Mouse (Mus musculus) CH12.LX (cell line): Measurements from ENCODE around the gene Bcl2l11. TPM values are rescaled to one million over a fixed set of nuclear protein-coding genes. Genes with fewer than 3 reads are reported as not detected.

Experiments
- DNase-seq: peaks from one replicate; pipeline ENCODE4 v3.0.0-alpha.2; 2013; ENCODE audit errors: extremely low read depth
- H3K27ac ChIP-seq: 2 replicates; pipeline ENCODE4 v1.5.1; 2012; ENCODE audit warnings: low read depth, mild to moderate bottlenecking, control low read depth, moderate library complexity; ENCODE audit not compliant: insufficient read depth
- H3K27me3 ChIP-seq: replicated peaks from 2 replicates; pipeline ENCODE3; 2012; ENCODE audit warnings: inconsistent platforms
- H3K36me3 ChIP-seq, 2 experiments: replicated peaks in 1 of 2; 2 replicates each; pipeline versions ENCODE3 to v1.6.1; 2012; ENCODE audit warnings: inconsistent platforms in 1 of 2, low read length in 1 of 2, mild to moderate bottlenecking in 1 of 2, mixed read lengths in 1 of 2, moderate library complexity in 1 of 2; ENCODE audit not compliant: control insufficient read depth in 1 of 2, insufficient read depth in 1 of 2
- H3K4me1 ChIP-seq, 2 experiments: 2 replicates each; pipeline ENCODE4 v1.6.1; 2012; ENCODE audit warnings: inconsistent platforms in 1 of 2, moderate library complexity in 1 of 2; ENCODE audit not compliant: insufficient read depth in 2 of 2, control insufficient read depth in 1 of 2
- H3K4me2 ChIP-seq: 2 replicates; pipeline ENCODE4 v1.6.1; 2012; ENCODE audit warnings: low read depth, mild to moderate bottlenecking, control low read depth; ENCODE audit not compliant: poor library complexity, insufficient read depth, severe bottlenecking
- H3K4me3 ChIP-seq, 3 experiments: fragments of 150-350 bp in 1 of 3; sonication (generic) in 1 of 3; replicated peaks in 1 of 3; 2 replicates each; pipeline versions ENCODE3 to v1.5.1; 2011 to 2012; ENCODE audit warnings: low read depth in 2 of 3, low read length in 2 of 3, mild to moderate bottlenecking in 2 of 3, moderate library complexity in 2 of 3, control low read depth in 1 of 3, improper control_type of control experiment in 1 of 3, inconsistent platforms in 1 of 3, mixed read lengths in 1 of 3; ENCODE audit not compliant: poor library complexity in 1 of 3
- H3K79me2 ChIP-seq: replicated peaks from 2 replicates; pipeline ENCODE4 v1.6.1; 2012; ENCODE audit warnings: mild to moderate bottlenecking, moderate library complexity; ENCODE audit not compliant: control insufficient read depth, poor library complexity, insufficient read depth, severe bottlenecking; ENCODE audit errors: extremely low read depth
- H3K9ac ChIP-seq: 2 replicates; pipeline ENCODE4 v1.6.1; 2012; ENCODE audit warnings: low read depth, mild to moderate bottlenecking, control low read depth, moderate library complexity; ENCODE audit not compliant: insufficient read depth
- H3K9me3 ChIP-seq: replicated peaks from 2 replicates; pipeline ENCODE3; 2012; ENCODE audit warnings: low read length, inconsistent platforms, mixed read lengths
- CHD2 ChIP-seq: IDR thresholded peaks from 2 replicates; pipeline ENCODE4 v1.6.1; 2011; ENCODE audit warnings: low read length, improper control_type of control experiment
- CTCF ChIP-seq, 2 experiments: IDR thresholded peaks in 1 of 2; conservative IDR thresholded peaks in 1 of 2; 2 replicates each; pipeline ENCODE4 v1.5.1; 2011 to 2012; ENCODE audit warnings: low read depth in 2 of 2, low read length in 2 of 2, improper control_type of control experiment in 1 of 2, inconsistent platforms in 1 of 2, mild to moderate bottlenecking in 1 of 2, moderate library complexity in 1 of 2
- EP300 ChIP-seq: IDR thresholded peaks from 2 replicates; pipeline ENCODE4 v1.6.1; 2011; ENCODE audit warnings: low read length, improper control_type of control experiment
- ETS1 ChIP-seq: conservative IDR thresholded peaks from 2 replicates; pipeline ENCODE4 v1.6.1; 2012; ENCODE audit warnings: low read depth, mild to moderate bottlenecking, inconsistent platforms, low read length, improper control_type of control experiment, moderate library complexity
- IRF4 ChIP-seq: IDR thresholded peaks from 2 replicates; pipeline ENCODE4 v1.6.1; 2014; ENCODE audit warnings: low read depth, mild to moderate bottlenecking, inconsistent platforms, low read length, improper control_type of control experiment
- KAT2A ChIP-seq: IDR thresholded peaks from 2 replicates; pipeline ENCODE4 v1.6.1; 2012; ENCODE audit warnings: low read length, improper control_type of control experiment, inconsistent platforms; ENCODE audit not compliant: insufficient replicate concordance
- MAFK ChIP-seq: IDR thresholded peaks from 2 replicates; pipeline ENCODE4 v1.6.1; 2011; ENCODE audit warnings: low read length, improper control_type of control experiment; ENCODE audit not compliant: insufficient replicate concordance
- MAX ChIP-seq: IDR thresholded peaks from 2 replicates; pipeline ENCODE4 v1.6.1; 2011; ENCODE audit warnings: low read length, improper control_type of control experiment
- MEF2A ChIP-seq: IDR thresholded peaks from 2 replicates; pipeline ENCODE4 v1.6.1; 2014; ENCODE audit warnings: low read depth, mild to moderate bottlenecking, inconsistent platforms, low read length, improper control_type of control experiment, borderline replicate concordance
- MXI1 ChIP-seq: IDR thresholded peaks from 2 replicates; pipeline ENCODE4 v1.6.1; 2011; ENCODE audit warnings: mild to moderate bottlenecking, low read depth, low read length, improper control_type of control experiment
- MYC ChIP-seq: IDR thresholded peaks from 2 replicates; pipeline ENCODE4 v1.6.1; 2011; ENCODE audit warnings: low read depth, mild to moderate bottlenecking, improper control_type of control experiment, low read length
- PAX5 ChIP-seq: IDR thresholded peaks from 2 replicates; pipeline ENCODE4 v1.6.1; 2012; ENCODE audit warnings: low read length, inconsistent platforms, mixed read lengths
- POLR2AphosphoS2 ChIP-seq: IDR thresholded peaks from 2 replicates; pipeline ENCODE4 v1.6.1; 2011; ENCODE audit warnings: low read depth, low read length, improper control_type of control experiment
- RAD21 ChIP-seq: IDR thresholded peaks from 2 replicates; pipeline ENCODE4 v1.6.1; 2011; ENCODE audit warnings: low read depth, mild to moderate bottlenecking, low read length, improper control_type of control experiment, moderate library complexity
- SIN3A ChIP-seq: IDR thresholded peaks from 2 replicates; pipeline ENCODE4 v1.6.1; 2012; ENCODE audit warnings: low read length, improper control_type of control experiment, inconsistent platforms
- SMC3 ChIP-seq: IDR thresholded peaks from 2 replicates; pipeline ENCODE4 v1.6.1; 2011; ENCODE audit warnings: low read depth, low read length, improper control_type of control experiment
- USF1 ChIP-seq: IDR thresholded peaks from 2 replicates; pipeline ENCODE4 v1.6.1; 2014; ENCODE audit warnings: low read depth, mild to moderate bottlenecking, inconsistent platforms, low read length, improper control_type of control experiment
- USF2 ChIP-seq: conservative IDR thresholded peaks from 2 replicates; pipeline ENCODE4 v1.6.1; 2011; ENCODE audit warnings: low read depth, low read length, improper control_type of control experiment
- ZKSCAN1 ChIP-seq: IDR thresholded peaks from 2 replicates; pipeline ENCODE4 v1.6.1; 2012; ENCODE audit warnings: low read depth, inconsistent platforms, low read length, improper control_type of control experiment, borderline replicate concordance
- ZNF384 ChIP-seq: IDR thresholded peaks from 2 replicates; pipeline ENCODE4 v1.6.1; 2012; ENCODE audit warnings: low read depth, low read length, improper control_type of control experiment, inconsistent platforms
- dilution Hi-C: fragments of 300-500 bp; cut with MboI; formaldehyde crosslinking; loops from 2 replicates; pipeline ENCODE4 v1.14.3; 2020; ENCODE audit warnings: low sequenced_read_pairs; ENCODE audit not compliant: extremely low pct_unique_long_range_greater_than_20kb, extremely low pct_ligation_motif_present
- in situ Hi-C: fragments of 300-500 bp; cut with MboI; formaldehyde crosslinking; loops from 3 replicates; pipeline ENCODE4 v1.14.3; 2019; ENCODE audit warnings: low sequenced_read_pairs, low pct_ligation_motif_present, low pct_unique_long_range_greater_than_20kb, mixed read lengths
- polyA plus RNA-seq: library from polyadenylated mRNA; unstranded; fragments of >175 nt; gene quantifications from 2 replicates; pipeline ENCODE4 v1.2.1, GENCODE M21; 2012; ENCODE audit warnings: low read depth; ENCODE audit not compliant: insufficient read length
- total RNA-seq, 2 experiments: library from RNA; depleted of rRNA; stranded (reverse); fragments of 300-350 nt in 1 of 2; fragments of >200 nt in 1 of 2; gene quantifications; 2 replicates each; pipeline ENCODE4 v1.2.3; 2012 to 2014

Gene Bcl2l11
- total and polyA plus RNA-seq, 3 experiments = 7.8 to 24.6 (median 11.6) TPM

DNA sequence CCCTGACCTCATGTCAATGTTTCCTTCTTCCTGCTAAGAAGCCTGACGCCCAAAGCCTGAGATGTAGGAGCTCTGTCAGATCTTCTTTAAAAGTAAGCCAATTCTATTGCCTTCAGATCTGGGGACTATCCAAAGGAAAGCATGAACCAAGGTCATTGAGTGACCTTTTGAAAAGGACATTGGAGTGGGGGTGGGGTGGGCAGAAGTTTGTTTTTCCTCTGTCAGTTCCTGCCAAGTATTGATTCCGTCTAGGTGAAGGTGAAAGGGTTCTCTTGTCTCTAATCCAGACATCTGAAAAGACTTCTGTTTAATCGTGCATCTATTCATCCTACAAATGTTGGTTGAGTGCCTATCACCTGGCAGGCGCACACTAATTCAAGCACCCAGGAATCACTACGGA lies 43.6 kb downstream of the Bcl2l11 start:
- Histone ChIP-seq H3K36me3 (no peaks in the 10 kb centered on the region), H3K27me3 (no peaks in the 10 kb centered on the region), H3K4me3 (no peak overlapping the region), H3K9me3 (peaks cover 5% of the 10 kb centered on the region), H3K4me1 (peaks cover 6 to 27% of the 10 kb centered on the region in 2 experiments; a peak in 3 of 4 replicates), H3K27ac (no peak overlapping the region), H3K4me2 (no peak overlapping the region), H3K9ac (no peak overlapping the region), H3K79me2 (no peaks in the 10 kb centered on the region)
- dilution Hi-C loops (no loop called here), in situ Hi-C loops (no loop called here)
- TF ChIP-seq CHD2 = no peak
- TF ChIP-seq POLR2AphosphoS2 = no peak
- no peak for TF ChIP-seq ZKSCAN1
- no peak for TF ChIP-seq IRF4
- no peak for TF ChIP-seq USF1
- no peak for TF ChIP-seq PAX5
- no peak for TF ChIP-seq ZNF384
- no peak for TF ChIP-seq RAD21
- no peak for TF ChIP-seq ETS1
- no peak for TF ChIP-seq EP300
- no peak for TF ChIP-seq SMC3
- TF ChIP-seq MXI1 = no peak
- TF ChIP-seq MAX = no peak
- no peak for DNase-seq

DNA sequence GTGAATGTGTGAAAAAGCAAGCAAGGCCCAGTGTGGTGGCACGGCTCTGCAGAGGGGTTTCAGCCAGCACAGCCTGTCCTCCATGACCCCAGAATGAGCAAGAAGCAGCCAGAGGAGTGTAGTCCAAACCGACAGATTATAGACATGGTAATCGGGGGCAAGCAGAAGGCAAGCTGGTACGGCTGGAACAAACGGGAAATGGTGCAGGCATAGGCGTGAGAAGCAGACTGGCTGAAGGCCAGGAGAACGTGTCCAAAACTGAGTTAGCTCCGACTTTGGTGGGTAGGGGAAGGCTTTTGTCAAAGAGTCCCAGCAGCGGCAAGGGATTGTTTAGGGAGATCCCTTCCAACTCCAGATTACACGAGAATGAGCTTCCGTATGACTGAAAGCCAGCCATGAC lies 44.1 kb downstream of the Bcl2l11 start:
- peaks cover 7 to 32% of the 10 kb centered on the region in 2 experiments; a peak in 3 of 4 replicates for H3K4me1 ChIP-seq
- no peaks in the 10 kb centered on the region for H3K36me3 ChIP-seq
- H3K27ac ChIP-seq = no peak overlapping the region
- dilution Hi-C loops = no loop called here
- H3K9ac ChIP-seq = no peak overlapping the region
- TF ChIP-seq MEF2A (no peak), SIN3A (no peak), USF2 (no peak), CTCF (conservative IDR thresholded peaks at IDR 0.05 in 1 of 2, IDR thresholded peaks at IDR 0.05 in 1 of 2; ENCODE audit: low read depth in 2 of 2, low read length in 2 of 2) (no peak), ZKSCAN1 (no peak), MYC (no peak), KAT2A (no peak), MAFK (no peak), MAX (no peak)
- in situ Hi-C loops = no loop called here
- no peak overlapping the region for H3K4me2 ChIP-seq
- no peaks in the 10 kb centered on the region for H3K79me2 ChIP-seq
- peaks cover 5% of the 10 kb centered on the region for H3K9me3 ChIP-seq
- no peaks in the 10 kb centered on the region for H3K27me3 ChIP-seq
- DNase-seq = no peak
- no peak overlapping the region for H3K4me3 ChIP-seq
